Mouse (Mus musculus) NIH3T3 (cell line): ENCODE measurements around the gene Psat1.

Experiments used
- DNase-seq: peaks from one replicate; pipeline ENCODE4 v3.0.0-alpha.2; 2012; ENCODE audit warnings: low read depth

The Psat1 gene

DNA sequence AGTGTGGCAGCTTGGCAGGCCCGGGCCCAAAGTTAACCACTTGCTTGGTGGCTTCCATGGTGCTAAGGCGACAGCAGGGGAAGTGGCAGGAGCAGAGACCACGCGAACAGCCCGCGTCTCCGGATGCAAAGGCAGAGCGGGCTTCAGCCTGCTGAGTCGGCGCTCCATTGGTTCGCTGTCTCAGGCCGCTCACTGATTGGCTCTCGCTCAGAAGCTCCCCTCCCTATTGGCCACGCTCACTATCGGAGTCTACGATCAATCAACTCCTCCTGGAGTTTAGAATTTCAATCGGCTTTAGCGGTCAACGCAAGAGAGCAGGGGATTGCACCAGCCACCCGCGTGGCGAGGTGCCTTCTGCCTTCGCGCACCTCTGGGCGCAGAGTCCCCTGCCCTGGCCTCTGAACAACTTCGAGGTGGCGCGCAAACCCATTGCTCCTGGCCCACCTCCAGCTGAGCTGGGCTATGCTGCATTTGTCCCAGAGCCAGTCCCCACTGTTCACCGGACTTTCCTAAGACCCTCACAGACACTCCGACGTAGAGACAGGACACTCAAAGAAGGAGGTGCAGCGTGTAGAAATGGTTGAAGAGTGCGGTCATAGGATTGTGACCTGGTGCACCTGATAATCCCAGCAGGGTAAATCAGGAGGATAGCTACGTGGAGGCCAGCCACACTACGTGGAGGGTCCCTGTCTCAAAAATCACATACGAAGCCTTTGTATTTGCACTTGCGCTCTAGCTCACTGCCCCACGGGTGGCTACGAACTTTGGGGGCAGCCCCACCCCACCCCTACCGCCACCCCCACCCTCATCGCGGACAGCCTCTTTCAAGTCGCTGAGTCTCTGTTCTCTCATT, 22.0 kb downstream of the Psat1 start:
- peak; percentile 96 for DNase-seq

DNA sequence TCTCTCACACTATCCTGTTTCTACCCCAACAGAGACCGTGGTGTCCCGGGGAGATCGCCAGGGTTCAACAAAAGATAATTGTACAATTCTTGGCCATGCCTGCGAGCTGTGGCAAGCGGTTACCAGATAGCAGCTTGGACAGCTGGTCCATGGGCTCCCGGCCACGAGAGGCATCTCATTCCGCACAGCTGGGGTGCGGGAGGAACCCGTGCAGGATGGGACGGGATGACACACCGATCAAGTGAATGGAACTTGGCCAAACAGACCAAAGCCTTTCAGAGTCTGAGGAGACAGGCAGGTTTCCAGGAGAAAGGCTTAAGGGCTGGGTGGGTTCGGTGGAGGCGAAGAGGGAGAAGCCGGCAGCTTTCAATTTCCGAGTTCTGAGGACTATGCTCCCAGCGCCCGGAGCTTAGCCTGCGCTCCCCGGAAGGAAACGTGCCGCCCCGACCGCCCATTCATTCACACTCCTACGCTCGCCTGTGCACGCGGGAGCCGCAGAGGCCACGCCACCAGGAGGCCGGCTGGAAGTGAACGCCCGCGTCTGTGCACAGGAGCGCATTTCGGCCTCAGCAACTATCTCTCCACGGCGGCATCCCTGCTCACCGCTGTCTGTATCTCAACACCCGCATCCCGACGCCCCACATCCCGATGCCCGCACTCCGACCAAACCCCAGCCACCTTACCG, 22.8 kb downstream of the Psat1 start:
- peak; percentile 70 for DNase-seq

DNA sequence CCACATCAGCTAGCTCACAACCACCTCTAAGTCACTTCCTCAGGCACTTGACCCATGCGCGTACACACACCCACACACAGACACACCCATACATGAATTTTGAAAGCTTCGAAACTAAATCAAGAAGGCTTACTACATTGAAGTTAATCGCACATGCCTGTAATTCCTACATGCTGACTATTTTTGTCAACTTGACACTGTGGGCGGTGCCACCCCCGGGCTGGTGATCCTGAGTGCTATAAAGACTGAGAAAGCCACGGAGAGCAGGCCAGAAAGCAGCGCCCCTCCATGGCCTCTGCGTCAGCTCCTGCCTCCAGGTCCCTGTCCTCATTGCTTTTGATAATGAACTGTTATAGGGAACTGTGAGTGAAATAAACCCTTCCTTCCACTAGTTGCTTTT, 23.7 kb downstream of the Psat1 start:
- DNase-seq, result peak; percentile 77

DNA sequence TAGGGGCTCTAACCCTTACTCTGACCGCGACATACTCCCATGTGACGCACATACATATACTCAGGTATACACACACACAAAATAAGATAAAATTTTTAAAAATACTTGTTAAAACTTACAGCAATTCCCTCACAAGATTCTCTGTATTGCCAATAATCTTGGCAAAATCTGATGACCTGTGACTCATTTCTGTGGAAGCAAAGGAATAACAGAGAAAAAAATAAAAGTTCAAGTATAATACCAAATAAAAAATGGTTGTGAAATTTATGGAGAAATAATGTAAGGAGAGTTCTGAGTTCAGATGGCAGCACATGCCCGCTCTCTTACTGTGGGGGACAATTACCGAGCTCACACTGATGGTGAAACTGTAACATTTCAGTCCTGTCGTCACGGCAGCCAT, 27.8 kb downstream of the Psat1 start:
- DNase-seq, result peak; percentile 53

DNA sequence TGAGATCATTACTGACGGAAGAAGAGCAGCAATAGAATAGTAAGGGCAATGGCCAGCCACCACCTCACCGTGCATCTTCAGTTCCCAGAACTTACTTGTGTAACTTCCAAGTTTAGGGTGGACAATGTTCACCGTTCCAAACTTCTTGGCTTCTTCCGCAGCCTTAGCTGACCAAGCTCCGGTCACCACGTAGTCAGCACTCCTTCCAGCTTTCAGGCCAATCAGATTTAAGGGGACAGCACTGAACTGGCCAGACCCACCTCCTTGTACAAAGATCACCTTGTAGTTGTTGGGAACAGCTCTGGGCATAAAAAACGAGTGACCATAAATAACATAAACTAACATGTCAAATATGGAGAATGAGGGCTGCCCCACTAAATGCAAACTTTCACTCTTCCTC, 29.0 kb downstream of the Psat1 start:
- DNase-seq, result no peak

DNA sequence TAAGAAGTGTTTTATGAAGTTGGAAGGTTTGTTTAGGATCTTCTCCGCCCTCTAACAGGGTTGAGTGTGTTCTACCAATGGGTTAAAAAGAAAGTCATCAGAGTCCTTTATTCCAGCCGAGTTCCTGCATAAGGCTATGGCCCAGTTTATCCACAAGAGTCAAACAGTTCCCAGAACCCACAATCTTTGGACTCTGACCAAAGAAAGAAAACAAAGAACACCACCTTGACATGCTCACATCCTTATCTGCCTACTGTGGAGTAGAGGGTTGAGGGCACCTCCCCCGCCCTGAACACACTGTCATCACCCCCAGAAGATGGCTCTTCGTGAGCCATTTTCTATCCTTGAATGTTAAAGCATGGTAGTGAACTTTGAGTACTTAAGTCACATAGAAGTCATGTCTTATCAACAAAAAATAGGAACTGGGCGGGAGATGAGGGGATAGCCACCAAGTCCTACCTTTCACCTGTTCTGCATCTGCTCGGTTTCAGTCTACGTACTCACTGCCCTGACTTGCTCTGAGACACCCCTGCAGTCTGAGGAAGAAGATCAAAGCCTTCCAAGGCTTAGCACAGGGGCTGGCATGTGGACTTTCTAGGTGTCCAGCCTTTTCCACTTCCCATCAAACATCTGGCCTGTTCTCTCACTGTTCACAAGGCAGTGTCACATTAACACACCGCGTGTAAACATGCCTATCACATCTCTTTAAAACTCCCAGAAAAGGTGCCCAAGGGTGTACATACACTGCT, 33.7 kb downstream of the Psat1 start:
- no peak for DNase-seq

DNA sequence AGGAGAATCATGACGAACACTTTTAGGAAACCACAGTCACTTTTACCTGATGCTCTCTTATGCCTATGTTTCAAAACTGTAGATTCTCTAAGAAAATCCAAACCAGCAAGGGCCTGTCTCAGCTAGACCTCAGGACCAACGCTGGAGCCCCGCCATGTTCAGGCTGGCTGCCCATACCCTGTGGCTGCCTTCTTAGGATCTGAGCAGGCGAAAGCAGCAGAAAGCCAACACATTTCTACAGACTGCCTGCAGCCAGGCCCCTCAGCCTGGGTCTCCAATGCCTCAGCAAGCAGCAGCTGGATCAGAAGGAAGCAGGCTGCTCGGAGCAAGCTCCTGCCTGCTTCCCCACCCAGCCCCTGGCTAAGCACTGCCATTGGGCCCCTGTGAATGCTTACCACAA, 35.7 kb downstream of the Psat1 start:
- DNase-seq, result peak; percentile 65

DNA sequence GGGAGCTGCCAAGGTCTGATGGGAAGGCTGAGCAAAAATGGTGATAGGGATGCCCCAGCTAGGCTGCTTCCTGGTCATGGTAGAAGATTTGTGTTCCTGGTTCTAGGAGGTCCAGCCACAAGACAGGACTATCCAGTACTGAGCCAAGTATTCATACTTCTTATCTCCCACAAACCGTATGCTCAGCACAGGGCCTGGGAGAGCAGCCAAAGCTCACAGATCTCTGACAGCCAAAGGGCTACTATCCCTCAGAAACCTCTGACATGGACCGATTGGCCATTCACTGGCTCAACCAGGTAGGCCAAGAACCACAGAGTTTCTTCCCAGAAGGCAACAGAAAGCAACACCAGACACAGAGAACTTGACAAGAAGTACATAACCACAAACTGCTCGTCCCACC, 36.1 kb downstream of the Psat1 start:
- DNase-seq, result peak; percentile 50

DNA sequence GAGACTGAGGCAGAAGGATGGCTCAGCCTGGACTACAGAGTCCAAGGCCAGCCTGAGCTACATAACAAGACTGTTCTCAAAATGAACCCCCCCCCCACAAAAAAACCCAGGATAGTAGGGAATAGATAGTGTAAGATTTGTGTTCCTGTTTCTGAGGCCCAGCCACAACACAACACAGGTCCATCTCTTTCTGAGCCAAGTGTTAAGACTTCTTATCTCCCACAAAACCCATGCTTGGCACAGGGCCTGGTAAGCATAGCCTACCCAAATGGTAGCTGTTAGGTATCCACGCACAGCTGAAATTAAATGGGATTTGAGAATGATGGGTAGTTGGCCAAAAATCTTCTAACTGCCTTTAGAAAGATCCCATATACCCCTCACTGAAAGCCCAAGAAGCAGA, 36.6 kb downstream of the Psat1 start:
- DNase-seq, result no peak

DNA sequence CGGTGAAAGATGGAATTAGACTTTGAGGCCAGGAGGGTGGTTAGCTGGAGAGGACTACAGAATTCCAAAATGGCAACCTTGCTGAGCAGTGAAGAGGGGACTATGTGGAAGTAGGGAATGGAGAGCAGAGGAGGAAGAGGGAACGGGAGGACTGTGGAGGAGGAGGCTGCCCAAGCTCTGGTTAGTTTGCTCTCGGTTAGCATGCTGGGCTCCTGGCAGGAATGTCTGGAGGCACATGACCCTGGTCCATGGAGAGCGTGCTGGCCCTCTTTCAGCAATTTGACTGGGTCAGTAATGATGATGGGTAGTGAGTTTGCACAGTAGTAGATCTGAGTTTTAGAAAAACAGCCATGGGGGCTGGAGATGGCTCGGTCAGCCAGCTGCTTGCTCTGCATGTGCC, 39.1 kb downstream of the Psat1 start:
- no peak for DNase-seq

DNA sequence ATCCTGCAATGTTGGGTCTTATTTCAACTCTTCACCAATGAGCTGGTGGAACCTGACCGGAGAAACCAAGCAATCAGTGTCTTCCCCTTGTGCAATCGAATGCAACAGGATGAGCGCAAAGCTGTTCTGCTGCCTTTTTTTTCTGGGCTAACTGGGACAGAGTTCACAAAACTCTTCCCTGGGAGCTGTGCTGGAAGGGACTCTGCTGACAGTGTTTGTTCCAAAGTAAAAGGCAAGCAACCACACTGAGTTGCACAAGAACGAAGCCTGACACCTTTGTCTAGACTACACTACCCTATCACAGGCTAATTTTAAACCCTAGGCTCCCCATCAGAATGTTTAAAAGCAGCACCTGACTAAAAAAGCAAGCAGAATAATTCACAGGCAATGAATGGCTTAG, 42.4 kb downstream of the Psat1 start:
- DNase-seq, result no peak

DNA sequence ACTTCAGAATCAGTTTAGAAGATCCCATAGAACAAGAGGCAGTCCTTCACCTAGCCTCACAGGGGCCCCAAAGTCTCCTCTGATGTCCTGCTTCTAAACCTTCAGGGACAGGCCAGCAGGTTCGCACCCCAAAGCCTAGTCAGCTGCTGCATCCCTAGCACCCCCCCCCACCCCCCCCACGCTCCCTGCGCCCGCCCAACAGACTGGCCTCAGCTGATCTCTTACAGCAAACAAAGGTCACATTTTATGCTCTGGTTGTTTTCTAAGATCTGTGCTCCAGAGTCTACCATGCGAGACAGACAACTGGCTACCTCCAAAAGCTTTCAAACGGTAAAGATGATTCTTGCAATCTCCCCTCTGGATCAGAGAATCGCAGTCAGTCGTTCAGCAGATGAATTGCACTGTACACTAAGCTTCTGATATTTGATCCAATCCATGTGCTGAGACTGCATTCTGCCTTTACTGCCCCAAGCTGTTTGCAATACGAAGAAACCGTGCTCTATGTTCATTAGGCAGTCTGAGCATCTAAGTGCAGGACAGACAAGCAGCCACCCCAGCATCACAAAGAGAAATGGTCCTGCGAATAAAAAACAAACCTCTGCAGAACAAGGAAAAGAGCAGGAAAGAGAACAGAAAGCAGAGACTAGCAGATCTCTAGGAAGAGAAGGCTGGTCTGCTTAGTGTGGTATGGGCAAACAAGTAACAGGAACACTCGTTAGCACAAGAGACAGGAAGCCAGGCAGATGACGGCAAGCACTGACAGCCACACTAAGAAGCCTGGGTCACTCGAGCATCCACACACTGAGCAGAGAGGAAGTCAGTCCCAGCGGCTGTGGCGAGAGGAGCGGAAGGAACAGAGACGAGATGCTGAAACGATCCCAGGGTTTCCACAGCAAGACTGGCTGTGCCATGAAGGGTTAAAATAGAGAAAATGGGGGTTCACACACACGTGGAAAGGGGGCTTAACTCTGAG, 43.3 kb downstream of the Psat1 start:
- no peak for DNase-seq

DNA sequence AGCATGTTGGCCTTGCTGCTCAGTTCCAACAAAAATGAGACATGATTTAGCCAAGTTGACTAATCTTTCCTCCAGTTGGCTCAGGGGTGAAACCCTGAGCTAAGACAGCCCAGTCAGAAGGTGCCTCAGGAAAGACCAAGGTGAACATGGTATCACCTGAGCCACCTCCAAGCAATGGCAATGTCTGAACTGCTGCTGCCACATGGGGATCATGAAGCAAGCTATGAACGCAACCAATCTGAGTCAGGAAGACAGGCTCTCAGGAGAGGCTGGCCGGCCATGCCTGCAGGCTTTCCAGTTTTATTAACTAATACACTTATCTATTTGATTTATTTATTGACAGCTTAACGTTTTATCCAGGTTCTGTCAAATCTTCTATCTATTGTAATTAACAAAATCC, 51.5 kb downstream of the Psat1 start:
- DNase-seq, result no peak

DNA sequence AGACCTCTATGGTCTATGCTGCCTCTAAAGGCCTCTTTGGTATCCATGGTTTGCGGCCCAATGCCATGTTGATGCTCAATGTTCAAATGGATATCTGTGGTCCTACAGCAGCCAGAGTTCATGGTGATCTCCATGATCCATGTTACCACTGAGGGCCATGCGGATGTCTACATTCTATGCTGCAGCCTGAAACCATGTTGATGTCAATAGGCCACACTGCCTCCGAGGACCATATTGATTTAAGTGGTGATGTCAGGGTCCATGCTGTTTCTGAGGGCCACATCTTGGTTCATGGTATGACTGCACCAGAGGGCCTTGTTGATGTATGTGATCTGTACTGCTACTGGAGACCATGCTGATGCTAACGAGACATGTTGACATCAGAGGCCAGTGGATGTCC, 55.0 kb downstream of the Psat1 start:
- DNase-seq, result no peak

DNA sequence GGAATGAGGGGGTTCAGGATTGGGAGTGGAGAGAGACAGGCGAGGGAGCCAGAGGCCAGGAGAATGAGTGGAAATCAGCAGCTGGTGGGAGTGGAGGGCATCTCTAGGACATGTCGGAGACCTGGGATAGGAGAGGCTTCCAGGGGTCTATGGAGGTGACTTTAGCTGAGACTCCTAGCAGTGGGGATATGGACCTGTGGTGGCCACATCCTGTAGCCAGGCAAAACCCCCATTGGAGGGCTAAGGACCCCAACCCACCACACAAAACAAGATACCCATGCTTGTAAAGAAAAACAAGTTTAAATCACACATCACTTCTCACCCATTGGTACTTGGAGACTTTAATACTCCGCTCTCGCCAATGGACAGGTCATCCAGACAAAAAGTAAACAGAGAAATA, 58.7 kb downstream of the Psat1 start:
- DNase-seq, result no peak

DNA sequence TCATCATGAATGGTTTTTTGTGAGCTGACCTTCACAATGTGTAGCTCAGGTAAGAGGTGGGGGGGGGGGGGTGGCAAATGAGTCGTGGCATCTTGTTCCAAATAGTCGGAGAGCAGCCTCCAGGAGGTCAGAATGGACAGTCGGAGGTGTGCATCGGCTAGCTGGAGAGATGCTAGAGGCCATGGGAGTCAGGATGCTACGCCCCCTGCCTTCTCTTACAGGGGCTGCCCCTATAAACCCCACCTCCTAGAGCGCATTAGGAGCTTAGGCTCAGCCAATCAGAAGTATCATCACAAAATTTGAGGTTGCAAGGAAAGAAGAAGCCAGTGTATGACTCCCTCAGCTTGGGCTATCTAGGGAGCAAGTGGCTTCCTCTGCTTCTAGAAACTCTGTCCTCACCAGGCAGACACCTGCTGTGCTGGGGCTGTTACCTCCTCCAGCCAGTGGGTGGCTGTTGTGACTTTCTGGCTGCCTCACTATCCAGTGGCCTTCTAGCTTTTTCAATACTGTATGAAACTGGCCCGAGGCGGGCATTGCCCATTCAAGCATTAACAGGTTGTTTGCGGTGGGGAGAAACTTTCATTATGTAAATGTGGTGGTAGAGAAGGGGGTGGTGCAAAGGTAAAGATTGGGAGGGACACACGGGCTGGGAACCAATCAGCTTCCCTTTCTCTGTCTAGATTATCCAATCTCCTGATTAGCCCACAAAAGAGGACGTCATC, 64.3 kb downstream of the Psat1 start:
- no peak for DNase-seq

DNA sequence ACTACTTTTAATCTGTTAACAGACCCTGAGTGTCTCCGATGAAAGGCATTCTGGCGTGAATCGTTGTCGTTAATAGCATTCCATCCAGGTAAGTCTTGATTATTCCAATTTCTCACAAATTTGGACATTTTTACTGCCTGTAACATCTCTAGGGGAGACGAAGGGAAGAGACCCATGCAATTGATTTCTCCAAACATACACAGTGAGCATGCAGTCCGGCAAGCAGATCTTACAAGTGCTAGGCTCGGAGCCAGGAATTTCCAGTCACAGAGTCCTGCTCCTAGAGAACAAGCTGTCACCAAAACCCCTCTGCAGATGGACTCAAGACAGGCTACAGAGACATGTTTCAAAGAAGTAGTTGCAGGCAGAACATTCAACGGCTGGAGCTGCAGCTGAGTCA, 66.4 kb downstream of the Psat1 start:
- DNase-seq, result no peak

DNA sequence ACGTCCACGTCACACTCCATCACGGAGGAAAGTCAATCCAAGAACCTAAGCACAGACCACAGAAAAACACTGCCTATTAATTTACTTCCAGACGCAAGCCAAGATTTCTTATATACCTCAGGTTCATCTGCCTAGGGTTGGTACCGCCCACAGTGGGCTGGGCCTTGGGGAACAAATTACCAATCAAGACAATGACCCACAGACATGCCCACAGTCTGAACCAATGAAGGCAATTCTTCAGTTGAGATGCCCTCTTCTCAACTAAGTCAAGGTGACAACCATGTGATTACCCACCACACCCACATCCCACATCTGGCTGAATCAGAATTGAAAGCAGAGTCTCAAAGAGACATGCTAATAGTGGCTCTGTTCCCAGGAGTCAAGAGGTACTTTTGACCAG, 67.9 kb downstream of the Psat1 start:
- DNase-seq, result no peak

DNA sequence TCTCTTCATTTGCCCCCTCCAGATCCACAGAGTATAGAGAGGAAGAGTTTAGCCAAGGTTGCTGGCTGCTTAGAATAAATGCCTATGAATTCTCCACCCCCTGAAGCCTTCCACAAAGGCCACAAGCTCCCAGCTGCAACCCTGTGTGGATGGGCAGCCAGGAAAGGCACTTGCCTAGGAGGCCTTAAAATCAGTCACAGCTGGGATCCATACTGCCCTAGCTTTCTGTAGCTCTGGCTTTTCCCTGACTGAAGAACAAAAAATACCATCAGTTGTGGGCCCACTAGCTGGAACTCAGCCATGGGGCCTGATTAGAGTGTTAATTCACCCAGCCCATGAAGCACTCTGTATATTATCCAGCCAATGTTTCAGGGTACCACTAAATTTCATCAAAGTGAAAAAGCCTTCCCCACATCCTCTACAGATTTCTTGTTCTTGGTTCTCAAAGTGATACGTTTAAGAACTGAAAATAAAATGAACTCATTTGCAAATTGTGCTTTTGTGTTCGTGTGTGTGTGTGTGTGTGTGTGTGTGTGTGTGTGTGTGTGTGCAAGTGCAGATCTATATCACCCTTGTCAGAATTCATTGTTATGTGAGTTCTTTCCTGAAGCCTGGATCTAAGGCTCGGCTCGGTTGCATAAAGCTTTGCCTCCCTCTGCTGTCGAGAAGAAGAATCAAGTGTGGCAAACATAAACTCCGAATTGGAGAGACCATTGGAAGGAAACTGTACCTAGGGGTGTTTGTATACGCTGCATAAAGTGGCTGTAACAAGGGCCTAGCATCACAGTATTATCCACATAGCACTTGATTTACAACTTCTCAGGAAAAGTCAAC, 78.1 kb downstream of the Psat1 start:
- peak; percentile 55 for DNase-seq

DNA sequence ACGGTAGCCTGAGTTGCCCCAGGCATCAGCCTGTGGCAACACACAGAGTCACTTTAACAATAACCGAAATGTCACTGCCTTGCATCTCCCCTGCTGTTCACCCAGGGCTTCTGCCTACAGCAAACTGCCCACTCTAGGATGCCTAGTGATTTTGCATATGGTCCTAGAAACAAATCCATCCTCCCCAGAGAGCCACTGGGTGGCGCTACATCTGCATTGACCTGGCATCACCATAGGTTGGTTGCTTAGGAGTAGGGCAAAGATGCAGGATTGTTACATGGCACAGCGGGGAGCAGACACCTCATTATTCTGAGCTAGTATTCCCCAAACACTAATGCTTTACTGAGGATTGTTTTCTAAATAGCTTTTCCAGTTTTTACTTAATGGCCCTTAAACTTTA, 80.3 kb downstream of the Psat1 start:
- DNase-seq, result peak; percentile 63
